Mouse (Mus musculus) spleen, postnatal 10 days (tissue): ENCODE results near the gene Majin.

Experiments
- DNase-seq, 2 experiments: peaks; one replicate each; pipeline ENCODE4 v3.0.0; 2021 to 2022; ENCODE audit warnings: low spot score in 2 of 2

Gene Majin

GRCm38 (mm10) chr19:6227864-6228263, 43.7 kb downstream of the Majin start:
- DNase-seq: no peak

DNA sequence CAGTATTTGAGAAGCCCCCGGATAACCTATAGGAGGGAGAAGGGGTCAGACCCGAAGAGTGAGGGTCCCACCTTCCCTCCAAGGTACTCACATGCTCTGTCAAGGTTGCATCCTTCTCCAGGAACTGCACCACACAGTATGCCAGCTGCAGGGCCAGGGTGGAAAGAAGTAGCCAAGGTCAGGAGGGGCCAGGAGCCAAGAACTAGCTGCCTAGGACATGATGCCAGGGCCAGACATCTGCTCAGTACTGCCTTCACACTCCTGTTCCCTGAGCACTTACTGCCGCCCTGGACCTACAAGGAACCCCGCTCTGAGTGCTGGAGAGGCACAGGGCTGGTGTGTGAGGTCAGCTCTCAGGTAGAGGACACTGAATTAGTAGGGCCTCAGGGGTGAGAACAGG, 46.2 kb downstream of the Majin start:
- no peak for DNase-seq

DNA sequence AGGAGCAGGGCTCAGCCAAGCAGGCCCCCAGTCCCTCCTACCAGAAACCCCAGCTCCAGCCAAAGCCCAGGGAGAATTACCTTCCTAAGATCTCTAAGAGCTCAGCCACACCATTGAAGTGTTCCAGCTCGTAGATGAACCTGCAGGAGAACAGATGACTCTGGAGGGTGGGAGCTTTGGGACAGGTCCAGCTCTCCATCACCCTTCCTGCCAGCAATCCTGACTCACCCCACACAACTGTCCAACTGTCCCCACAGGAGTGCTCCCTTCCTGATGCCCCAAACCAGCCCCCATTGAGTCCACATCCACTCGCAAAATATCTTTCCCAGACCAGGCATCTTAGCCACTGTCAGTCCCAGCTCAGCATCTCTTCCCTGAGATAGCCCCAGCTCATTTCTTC, 46.8 kb downstream of the Majin start:
- DNase-seq: no peak

DNA sequence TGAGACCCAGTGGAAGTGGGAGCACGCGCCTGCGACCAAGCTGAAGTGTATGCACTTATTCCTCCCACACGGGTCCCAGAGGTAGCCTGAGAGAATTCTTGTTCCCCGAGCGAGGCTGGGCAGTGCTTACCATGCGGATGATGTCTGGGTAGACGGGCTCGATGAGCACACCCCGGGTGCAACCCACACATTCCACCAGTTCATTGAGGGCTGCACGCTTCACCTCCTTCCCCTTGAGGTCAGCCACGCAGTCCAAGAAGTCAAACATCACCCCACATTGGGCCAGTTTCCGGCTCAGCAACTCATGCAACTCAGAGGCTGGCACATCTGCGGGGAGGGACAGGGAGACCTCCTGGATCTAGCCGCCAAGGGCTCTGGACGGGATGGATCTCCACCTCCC, 49.5 kb downstream of the Majin start:
- DNase-seq: no peak

GRCm38 (mm10) chr19:6234337-6235083, 50.3 kb downstream of the Majin start:
- peak; percentile 72 to 81 for DNase-seq

DNA sequence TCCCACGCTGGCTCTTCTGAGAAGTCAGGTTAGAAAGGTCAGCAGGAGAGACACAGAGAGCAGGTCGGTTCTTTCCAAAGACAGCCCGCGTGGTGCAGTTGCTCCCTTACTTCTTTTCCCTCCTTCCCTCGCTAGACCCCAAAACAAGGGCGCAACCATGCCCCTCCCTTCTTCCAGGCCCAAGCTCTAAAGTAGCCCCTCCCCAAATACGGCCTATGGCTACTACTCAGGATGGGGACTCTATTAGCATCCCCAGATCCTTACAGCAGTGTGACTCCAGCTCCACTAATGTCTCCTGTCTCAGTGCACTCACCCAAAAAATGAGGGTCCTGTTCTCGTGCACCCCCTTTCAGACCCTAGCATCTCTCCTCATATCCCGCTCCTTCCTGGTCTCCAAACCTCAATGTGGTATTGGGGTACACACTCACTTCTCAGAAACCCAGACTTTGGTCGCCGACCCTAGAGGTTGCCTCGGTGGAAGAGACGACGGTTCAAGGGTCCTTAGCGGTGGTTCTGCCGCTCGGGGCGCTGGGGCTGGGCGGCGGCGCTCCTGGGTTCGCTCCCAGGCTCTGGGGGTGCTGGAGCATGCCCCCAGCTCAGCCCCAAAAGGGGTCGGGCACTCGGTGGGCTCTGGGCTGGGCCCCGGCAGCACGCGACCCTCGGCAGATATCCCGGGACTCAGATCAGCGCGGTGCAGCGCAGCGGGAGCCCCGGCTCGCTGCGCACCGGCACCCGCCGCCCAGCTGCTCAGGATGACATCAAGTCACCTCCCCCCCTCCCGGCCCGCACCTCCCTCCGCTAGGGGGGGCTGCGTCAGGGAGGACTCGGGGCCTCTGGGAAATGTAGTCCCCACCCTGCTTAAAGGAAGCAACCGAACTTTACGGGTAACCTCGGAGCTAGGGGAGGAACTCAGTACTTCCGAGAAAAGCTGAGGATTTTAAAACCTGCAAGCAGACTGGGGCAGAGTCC, 51.2 kb downstream of the Majin start, which contains the start of gene Ppp2r5b:
TSS of gene Ppp2r5b (minus strand) at position 789 of the 969 bp plus-strand sequence.
- DNase-seq: peak; percentile 93 to 96

DNA sequence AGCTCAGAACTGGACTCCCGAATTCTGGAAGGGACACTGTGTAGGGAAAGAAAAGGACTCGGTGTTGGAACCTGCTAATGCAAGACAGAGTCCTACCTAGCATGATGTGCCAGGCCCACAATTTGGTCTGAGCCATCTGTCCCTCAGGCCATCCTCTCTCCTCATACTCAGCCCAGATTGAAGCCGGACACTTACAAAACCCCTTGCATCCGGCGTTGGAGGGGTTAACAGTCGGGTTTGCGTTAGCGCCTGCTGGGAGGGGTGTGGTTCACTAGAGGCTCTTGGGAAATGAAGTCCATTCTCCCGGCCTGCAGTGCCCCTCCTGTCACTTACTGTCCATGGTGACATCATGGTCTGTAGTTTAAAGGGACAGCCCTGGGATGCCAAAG, 51.9 kb downstream of the Majin start:
- DNase-seq: peak; percentile 87 to 93

DNA sequence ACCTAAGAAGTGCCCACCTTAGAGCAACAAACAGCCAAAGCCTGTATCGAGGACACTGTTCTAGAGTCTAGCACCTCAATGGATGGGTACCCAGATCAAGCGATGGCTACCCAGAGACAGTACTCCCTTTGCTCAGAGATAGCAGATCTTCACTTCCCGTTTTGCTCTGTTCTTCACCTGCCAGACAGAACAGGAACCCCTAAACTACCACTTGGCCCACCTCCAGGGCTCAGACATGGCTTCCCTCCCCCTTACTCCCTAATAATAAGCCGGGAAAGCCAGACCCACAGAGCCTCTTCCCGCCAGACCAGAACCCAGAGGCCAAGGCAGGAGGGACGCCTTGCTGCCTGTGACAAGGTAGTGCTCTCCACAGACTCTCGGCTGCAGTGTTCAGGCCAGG, 52.7 kb downstream of the Majin start:
- DNase-seq: no peak

DNA sequence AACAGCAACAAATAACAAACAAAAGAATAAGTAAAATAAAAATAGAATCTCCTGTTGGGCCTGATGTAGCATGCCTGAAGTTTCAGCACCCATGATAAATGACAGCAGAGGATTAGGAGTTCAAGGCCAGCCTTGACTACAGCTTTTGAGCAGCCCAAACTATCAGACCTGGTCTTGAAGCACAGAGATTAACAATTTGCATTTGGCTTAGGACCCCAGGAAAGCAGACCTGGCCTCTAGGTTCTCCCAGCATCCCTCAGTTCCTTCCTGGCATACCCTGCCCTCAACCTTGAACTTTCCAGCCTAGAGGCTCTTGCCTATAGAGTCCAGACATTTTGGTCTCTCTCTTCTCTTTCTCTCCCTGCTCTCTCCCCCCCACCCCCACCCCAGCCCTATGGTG, 54.6 kb downstream of the Majin start:
- no peak for DNase-seq

GRCm38 (mm10) chr19:6240136-6240535, 55.9 kb downstream of the Majin start:
- DNase-seq: peak; percentile 36 to 50

GRCm38 (mm10) chr19:6240725-6241124, 56.5 kb downstream of the Majin start:
- no peak for DNase-seq

DNA sequence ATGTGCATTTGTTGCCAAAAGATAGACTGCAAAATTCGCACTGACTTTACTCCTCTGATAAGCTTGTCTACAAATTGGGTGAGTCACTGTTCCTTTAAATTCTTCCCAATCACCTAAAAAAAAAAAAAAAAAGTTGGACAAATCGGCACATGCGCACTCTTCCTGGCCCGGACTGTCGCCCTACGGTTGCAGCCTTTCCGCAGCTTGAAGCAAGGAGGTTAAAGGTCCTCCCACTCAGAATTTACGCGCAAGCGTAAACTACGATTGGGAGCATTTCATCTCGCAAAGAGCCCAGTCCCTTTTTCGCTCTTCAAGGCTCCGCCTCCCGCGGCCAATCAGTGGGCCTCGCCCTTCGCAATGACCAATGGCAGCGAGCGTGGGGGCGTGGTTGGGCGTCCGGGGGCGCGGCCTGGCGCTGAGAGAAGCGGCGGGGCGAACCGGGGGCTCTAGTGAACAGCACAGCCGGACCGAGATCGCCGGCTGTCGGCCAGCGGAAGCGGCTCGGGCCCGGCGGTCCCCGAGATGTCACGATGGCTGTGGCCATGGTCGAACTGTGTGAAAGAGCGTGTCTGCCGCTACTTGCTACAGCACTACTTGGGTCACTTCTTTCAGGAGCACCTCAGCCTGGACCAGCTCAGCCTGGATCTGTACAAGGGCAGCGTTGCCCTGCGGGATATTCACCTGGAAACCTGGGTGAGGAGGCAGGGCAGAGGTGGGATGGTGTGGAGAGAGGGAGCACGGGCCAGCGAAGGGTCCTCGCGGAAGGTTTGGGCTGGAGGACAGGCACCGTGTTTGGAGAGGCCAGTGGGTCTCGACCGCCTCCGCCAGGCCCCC, 57.3 kb downstream of the Majin start, which contains the start of gene Atg2a:
TSS of gene Atg2a (plus strand) at position 395 of the 834 bp plus-strand sequence.
- peak; percentile 96 to 99 for DNase-seq

- peak; percentile 56 to 79 for DNase-seq
Observed at GRCm38 (mm10) chr19:6242281-6242680, 58.1 kb downstream of the Majin start.

DNA sequence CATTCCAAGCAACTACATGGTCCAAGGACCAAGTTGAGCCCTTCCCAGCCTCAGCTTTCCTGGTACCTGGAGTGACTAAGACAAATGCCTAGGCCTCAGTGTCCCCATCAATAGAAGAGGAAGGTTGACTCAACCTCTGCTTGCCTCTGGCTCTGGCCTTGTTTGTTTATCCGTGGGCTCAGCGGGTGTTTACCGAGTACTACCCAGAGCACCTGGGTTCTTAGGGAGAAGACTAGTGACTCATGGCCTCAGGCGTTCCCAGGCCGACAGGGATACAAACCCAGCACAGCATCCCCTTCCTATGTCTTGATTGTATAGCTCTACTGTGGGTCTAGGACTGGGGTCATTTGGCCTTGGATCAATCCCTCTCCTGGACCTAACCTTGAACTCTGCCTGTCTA, 59.0 kb downstream of the Majin start:
- no peak for DNase-seq

DNA sequence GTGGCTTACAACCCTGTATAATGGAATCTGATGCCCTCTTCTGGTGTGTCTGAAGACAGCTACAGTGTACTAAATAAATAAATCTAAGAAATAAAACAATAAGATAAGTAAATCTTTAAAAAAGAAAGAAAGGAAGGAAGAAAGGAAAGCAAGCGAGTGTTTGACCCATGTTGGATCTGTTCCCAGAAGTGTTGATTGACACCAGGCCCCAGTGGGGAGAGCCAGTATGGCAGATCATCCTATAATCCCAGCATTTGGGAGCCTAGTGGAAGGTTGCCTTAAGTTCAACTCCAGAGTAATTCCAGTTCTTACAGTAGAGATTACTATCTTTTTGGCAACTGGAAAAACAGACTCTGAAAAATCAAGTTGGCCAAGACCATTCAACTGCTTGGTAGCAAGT, 61.6 kb downstream of the Majin start:
- DNase-seq: no peak

- no peak for DNase-seq
Observed at GRCm38 (mm10) chr19:6247526-6248300, 63.5 kb downstream of the Majin start.

GRCm38 (mm10) chr19:6253021-6253420, 68.8 kb downstream of the Majin start:
- no peak for DNase-seq

DNA sequence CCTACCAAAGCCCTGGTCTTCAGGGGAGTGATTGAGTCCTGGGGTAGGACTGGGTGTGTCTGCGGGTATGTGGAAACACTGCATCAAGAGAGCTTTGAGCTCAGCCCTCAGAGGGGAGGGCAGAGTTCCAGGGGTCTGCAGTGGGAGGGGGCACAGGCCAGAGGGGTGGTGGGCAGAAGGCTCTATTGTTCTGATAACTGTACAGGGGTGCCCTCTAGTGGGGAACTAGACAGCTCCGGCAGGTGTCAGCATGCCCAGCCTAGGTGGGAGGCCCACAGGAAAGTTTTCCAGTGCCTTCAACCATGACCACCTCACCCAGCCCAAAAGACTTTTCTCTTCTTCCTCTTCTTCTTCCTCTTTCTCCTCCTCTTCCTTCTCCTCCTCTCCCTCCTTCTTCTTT, 76.2 kb downstream of the Majin start:
- DNase-seq: peak in 1 of 2 experiments; percentile 57

DNA sequence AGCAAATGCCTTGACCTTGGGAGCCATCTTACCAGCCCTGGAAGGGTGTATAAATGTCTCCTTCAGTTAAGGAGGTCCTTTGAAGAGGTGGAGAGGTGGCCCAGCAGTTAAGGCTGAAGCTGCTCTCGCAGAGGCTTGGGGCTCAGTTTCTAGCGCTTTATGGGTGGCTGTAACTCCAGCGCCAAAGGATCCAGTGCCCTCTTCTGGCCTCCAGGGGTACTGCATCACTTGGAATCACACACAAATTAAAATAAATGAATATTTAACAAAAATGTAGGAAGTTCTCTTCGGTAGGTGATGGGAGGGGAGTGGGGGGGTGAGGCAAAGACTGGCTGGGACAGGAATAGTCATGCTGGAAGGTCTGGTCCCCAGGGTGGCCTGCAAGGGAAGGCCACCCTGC, 76.8 kb downstream of the Majin start:
- DNase-seq: no peak

GRCm38 (mm10) chr19:6261379-6261778, 77.2 kb downstream of the Majin start:
- no peak for DNase-seq

- peak; percentile 79 to 90 for DNase-seq
Observed at GRCm38 (mm10) chr19:6262222-6262621, 78.0 kb downstream of the Majin start.
